Mouse (Mus musculus): ENCODE results near the gene Tmem114. TPM values are rescaled to one million over a fixed set of nuclear protein-coding genes. Genes with fewer than 3 reads are reported as not detected.

The Tmem114 gene
- total RNA-seq (2022), result 1 to 10 TPM in 2 of 4 experiments, under 1 TPM in 2; 0.68 to 1.7 (median 1.1) TPM

DNA sequence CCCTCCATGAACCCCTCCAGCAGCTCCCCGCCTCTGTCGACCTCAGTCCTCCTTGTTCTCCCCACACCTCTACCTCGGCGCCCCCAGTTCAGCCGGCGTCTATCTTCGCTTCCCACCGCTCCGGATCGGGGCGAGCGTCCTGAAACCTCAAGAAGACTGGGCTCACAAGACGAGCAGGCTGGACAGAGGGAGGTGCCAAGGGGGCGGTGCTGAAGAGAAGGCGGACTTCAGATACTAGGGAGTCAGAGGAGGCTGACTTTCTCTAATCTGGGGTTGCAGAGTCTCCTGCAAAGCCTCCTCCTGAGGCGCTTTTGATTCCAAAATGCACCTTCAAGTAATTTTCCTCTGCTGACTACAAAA, at the start of gene Tmem114:
Tmem114 (minus strand) TSS at position 166 of the 360 bp plus-strand sequence.
- no peak for DNase-seq (ENCODE audit: low spot score in 2 of 2)

DNA sequence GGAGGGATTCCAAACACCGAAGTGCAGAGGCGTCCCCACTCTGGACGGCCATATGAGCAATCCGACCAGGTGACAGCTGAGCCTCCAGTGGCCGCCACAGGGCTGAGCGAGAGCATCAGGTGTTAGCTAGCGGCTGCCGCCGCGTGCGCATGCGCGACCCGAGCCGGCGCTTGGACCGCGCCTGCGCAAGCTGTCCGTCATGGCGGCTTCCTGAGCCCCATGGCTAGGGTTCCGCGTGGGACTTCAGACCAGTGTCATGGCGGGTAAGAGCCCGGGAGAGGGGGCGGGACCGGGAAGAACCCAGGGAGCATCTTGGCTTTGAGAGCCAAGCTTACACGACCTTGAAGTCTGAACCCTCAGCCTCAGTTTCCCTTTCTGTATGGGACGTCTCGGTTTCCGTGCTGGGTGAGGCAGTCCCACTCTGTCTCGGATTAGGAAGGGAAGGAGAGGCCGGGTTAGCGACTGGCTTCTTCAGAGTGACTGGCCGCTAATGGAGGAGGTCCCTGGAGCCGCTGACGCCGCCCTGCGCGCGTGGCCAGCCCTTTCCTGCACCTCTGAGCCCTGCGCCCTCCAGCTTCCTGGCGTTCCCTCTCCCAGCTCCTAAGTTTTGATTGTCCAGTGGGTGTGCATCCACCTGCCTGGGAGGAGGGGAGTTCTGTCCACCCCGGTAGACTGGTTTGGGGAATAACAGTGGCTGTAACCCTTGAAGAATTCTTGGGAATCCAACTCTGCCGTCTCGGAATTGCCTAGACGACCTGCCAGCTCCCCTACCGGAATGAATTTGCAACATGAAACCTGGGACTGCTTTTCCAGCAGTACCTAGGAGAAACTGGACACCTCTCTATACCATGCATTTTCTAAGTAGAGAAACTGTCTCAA, 45.9 kb upstream of the Tmem114 start, which contains the start of gene Mettl22:
Mettl22 (plus strand) TSS at position 186 of the 879 bp plus-strand sequence.
- DNase-seq (ENCODE audit: low spot score in 2 of 2), result peak; percentile 84 to 88

DNA sequence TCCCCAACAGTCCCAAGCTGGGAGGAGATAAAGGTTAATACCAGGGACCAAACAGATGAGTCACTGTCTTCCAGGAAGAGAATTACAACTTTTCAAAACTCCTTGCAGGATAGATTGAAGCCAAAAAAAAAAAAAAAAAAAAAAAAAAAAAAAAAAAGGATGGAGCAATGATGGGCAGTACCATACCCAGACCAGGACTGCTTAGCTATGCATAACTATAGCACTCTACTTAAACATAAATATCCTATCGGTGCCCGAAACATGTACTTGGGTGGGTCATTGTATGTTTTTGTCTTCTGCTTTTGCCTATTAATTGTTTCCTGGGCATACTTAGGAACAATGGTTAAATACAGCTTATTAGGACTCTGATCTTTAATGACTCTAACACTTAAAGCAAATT, 45.2 kb upstream of the Tmem114 start:
- no peak for DNase-seq (ENCODE audit: low spot score in 2 of 2)

DNA sequence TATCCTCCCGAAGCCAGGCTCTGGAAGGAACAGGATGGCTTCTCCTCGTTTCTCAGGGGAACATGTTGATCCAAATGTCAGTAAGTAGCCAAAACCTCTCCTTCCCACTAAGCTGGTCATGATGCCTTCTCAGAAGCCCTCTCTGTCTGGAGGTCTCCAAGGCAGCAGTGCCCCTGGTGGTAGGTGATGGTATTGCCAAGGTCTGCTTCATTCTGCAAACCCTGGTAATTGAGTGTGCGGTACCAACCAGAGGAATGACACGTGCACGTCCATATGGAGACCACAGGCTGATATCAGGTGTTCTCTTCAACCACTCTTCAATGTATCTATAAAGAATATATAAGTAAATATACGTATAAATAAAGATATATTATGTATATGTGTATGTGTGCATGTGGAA, 34.2 kb upstream of the Tmem114 start:
- peak in 1 of 2 experiments; percentile 38 for DNase-seq (ENCODE audit: low spot score in 2 of 2)

DNA sequence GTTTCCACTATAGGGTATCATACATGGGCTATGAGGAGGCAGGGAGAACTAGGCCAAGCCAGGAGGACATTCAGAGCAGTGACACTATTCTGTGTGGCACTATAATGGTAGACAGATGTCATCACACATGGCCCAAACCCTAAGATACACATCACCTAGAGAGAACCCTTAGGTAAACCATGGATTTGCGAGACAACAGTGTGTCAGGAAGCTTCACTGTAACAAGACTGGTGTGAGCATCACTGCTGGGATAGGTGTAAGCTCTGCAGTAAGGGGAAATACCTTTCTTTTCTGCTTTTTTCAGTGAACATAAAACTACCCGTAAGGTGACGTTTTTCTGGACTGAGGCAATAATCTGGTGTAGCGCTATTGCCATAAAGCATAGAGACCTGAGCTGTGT, 33.5 kb upstream of the Tmem114 start:
- no peak for DNase-seq (ENCODE audit: low spot score in 2 of 2)

DNA sequence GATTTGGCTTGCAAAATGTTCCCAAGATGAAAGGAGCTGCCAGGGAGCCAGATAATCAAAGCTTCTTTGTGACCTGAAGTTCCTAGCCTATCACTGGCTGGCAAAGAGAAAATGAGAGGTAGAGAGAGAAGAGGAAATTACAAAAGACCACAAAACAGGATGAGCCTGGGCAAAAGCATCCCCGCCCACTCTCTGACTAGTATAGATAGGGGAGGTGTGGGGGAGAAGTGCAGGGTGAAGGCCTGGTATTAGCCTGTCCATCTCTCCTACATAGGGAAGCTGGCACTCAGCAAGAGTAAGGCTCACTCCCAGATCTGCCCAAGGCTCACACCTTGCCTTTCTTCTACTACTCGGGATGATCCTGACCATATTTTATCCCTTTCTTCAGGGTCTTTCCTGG, 30.3 kb upstream of the Tmem114 start:
- no peak for DNase-seq (ENCODE audit: low spot score in 2 of 2)

DNA sequence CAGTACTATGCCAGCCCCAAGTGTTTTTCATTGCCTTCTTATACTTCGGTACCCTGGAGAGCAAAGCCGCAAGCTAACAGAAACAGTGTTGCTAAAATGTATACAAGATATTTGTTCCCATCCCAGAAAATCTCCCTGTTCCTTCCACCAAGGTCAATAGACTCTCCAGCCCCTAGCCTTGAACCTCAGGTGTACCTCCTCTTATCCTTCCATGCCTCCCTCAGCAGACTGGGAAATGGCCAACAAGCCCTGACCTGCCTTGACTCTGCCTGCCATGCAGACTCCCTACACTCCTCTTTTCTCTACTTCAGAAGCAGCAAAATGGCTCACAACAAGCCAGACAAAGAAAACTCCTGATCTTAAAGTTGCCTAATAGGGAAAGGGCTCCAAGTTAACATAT, 28.4 kb upstream of the Tmem114 start:
- DNase-seq (ENCODE audit: low spot score in 2 of 2), result no peak

DNA sequence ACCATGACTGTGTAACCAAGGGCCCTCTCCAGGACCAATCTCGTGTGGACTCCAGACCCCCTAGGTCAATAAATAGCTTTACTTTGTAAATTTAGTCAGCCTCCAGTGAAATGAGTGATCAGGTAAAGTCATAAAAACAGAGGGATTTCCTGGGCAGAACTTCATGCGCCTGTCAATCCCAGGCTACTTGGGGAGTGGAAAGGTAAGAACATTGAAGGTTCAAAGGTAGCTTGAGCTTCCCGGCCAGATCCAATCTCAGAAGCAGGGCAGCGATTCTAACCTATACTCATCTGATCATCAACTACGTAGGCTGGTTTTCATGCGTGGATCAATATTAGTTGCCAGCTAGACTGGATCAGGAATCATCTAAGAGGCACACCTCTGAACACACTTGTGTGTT, 21.3 kb upstream of the Tmem114 start:
- DNase-seq (ENCODE audit: low spot score in 2 of 2), result no peak

DNA sequence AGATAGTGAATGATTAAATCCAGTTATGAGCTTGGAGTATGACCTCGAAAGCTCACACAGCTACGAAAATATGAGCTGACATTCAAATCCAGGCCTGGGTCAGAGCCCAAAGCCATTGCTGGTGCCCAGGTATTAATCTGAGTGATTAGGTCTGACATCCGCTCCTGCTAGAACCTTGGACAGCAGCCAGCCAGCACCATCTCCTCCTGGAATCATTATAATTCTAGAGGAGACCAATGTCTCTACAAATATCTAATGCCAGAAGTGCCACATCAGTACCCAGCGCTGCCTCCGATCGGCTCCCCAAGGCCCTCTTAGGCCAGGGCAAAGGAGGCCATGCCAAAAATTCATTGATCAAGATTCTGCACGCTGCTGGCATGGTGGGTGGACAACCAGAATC, 20.0 kb upstream of the Tmem114 start:
- no peak for DNase-seq (ENCODE audit: low spot score in 2 of 2)

DNA sequence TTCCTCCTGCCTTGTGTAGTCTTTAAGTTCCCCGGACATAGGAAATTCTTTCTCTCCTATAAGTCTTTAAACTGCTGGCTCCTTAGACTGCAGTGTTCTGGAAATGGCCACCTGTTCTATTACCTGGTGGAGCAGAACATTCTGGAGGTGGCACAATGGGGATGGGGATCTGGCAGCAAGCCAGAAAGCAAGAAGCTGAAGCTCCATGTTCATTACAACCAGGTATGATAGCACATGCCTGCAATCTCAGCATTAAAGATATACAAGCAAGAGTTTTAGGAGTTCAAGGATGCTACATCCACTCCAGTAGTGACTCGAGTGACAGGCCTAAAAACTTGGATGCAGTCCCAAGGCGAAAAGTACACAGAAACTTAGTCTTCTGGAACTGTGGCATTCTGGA, 7.7 kb upstream of the Tmem114 start:
- no peak for DNase-seq (ENCODE audit: low spot score in 2 of 2)

DNA sequence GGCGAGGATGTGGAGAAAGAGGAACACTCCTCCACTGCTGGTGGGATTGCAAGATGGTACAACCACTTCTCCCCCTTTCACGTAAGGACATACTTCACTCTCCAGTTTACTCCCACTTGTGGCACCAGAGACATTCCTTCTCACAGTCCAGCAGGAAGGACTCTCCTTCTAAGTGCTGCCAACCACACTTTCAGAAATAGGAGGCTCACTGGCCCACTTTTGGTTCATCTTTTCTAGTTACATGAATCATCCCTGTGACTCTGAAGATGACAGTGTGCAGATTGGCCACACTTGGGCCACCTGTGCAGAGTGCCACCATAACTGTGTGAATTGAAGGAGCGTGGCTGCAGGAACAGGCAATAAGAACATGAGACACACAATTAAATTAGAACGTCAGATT, 4.6 kb upstream of the Tmem114 start:
- no peak for DNase-seq (ENCODE audit: low spot score in 2 of 2)

DNA sequence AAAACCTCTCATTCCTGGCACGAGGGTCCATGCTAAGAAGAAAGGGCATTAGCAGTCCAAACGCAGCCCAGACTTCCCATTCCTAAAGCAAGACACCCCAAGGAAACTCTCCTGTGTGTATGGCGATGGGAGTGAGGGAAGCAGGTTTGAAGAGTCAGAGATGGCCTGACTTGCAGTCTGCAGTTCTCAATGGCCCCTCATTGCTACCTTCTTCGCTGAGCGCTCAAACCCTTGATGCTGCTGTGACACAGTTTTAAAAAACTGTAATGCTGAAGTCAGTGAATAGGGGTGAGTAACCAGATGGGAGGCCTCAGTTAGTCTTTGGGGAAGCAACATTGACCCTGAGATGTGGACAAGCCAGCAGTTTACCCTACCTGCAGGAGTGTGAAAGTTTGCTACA, 800 bp upstream of the Tmem114 start:
- DNase-seq (ENCODE audit: low spot score in 2 of 2), result no peak

DNA sequence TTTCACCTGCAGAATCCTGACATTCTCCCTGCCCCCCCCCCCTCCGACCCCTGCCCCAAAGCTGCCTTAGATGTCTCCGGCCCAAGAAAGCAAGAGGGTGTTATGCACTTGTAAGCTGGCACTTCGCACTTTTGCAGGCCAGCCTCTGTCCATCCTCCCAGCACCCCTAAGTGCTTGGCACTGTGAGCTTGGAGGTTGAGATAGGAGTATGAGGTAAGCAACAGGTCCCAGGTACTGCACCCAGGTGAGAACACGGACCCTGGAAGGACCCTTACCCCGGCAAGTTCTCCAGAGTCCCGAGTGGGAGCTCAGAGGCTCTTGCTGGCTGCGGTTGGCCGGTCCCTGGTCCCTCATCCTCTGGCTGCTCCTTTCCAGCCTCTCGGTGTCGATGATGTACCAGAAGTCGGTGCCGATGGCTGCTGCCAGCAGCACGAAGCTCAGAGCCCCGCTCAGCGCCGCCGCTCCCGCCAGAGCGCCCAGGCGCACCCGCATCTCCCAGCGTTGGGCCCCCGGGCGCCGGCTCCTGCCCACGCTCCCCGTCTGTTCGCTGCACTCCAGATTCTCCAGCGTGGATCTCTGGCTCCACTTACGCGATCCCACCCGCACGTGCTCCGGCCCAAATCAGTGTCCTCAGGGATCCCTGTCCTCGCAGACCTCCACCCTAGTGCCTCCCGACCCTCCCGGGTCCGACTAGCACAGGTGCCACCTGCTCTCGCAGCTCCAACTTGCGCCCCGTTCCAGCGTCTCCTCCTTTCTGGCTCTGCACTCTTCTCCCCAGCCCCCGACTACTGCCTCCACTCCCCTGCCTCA, 570 bp downstream of the Tmem114 start:
- DNase-seq (ENCODE audit: low spot score in 2 of 2), result peak; percentile 29 to 40

DNA sequence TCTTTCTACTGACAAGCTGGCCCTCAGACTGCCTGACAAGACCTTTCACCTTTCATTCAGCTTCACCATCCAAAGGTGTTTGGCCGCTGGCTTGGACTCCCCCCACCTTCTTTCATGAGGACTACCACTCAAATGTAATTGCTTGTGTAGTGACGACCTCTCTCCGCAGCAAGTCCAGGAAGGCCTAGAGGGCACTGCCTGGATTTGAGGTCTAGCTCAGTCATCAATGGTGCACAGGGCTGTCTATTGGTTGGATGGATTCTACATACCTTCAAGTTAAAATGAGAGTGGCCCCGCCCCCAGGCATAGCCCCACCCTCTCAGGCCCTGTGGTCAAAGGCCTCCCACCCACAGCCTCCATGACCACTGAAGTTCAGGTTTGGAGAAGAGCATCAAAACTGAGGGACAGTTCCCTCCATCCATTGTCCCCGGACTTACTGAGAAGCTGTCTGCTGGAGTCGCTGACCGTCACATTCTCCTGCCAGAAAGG, 1.3 kb downstream of the Tmem114 start:
- DNase-seq (ENCODE audit: low spot score in 2 of 2), result no peak

DNA sequence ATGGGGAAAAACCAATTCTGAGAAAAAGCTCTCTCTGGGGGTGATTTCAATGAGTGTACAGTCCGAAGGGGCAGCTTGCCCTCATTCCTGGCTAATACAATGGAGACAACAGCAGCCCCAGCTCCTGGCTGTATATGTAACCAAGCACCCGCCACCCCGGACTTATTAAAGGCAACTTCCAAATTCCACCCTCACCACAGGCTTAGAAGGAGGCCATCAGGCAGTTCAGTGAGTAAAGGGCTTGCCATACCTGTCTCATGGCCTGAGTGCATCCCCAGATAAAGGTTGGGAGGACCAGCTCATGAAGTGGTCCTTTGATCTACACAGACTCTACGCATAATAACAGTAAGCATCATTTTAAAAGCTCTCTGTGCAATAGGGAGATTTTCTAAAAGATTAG, 4.1 kb downstream of the Tmem114 start:
- no peak for DNase-seq (ENCODE audit: low spot score in 2 of 2)

DNA sequence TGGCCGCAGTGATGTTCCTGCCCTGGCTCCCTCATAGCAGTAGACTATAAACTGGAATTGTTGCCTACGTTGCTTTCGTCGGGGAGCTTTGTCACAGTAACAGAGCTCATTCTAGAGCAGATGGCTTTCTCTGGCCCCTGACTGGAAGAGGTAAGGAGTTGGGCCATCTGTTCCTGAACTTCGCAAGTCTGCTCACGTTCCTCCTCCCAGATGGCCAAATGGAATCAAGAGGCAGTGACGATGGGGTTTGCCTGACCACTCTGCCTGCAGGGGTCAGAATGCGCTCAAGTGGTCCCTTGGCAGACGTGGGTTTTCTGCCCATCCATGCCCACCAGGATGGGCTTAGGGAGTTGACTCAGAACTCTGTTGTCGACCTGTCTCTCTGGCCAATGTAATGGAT, 4.6 kb downstream of the Tmem114 start:
- no peak for DNase-seq (ENCODE audit: low spot score in 2 of 2)

DNA sequence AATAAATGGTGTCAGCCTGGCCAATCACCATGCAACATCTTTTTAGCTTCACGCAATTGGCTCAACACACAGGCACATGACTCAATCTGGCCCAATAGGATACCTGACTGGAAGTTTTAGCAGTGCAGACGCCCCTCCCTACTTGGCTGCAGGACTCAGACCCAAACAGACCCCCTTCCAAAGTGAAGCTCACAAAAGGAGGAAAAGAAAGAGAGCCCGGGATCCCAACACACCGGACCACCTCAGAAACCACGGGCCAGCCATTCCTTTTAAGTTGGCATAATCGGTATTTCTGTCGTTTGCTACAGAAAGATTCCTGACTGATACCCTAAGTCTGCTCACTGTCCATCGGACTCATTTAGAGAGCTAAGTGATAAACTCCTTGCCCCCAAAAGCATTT, 5.3 kb downstream of the Tmem114 start:
- DNase-seq (ENCODE audit: low spot score in 2 of 2), result no peak

DNA sequence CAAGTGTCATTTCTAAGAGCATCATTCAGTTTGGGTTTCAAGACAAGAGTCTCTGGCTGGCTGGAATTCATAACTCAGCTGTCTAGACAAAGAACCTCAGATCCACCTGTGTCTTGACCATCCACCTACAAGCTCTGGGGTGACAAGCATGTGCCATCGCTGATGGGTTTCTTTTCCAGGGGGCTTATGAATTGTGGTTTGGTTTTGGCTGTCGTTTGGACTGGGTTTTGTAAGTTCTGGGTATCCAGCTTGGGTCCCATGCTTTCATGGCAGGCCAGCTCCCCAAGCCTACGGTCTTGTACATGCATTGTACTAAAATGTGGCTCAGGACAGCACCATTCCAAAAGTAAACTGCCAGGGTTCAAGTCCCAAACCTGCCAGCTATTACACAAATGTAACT, 6.8 kb downstream of the Tmem114 start:
- no peak for DNase-seq (ENCODE audit: low spot score in 2 of 2)

DNA sequence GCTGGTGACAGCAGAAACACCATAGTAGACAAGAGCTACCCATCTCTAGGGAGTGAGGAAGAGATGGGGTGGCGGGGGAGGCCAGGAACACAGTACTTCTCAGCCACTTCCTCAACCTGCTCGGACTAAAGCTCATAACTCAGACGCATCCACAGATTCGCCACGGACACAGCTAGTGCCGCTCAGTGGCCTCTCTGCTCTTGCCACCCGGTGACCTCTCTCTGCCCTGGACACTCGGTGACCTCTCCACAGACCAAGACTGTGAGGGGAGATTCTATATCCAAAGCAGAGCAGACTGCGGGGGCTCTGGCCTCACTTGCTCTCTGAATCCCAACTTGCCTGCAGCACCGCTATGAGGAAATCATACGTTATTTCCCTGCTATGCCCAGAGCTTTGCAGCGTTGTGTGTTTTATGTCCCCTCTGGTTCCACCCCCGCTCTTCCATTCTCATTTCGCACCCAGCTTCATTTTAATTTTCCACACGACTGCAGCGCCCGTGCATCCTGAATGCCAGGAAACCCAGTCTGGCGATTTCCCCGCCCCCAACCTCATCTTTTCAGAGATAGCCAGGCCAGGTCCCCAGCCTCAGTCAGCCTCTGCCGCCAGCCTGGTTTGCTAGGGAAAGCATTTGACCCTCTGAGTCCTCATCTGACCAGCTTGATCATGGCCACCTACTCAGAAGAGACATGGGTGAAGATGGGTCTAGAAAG, 7.8 kb downstream of the Tmem114 start:
- DNase-seq (ENCODE audit: low spot score in 2 of 2), result no peak

DNA sequence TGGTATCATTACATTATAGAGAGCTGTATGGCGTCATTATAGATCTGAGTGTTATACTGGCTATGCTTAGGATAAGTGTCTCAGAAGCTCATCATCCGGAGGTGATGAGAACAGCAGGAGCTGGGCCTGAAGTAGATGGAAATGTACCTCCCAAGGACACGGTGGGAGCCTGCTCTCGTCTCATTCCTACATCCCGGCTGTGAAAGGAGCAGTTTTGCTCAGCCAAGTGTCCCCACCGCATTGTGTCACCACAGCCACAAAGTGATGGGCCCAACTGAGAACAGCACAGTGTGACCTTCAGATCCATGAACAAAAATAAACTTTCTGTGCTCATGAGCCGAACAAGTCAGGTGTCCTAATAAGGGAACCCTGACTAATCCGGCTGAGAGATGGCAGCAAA, 8.9 kb downstream of the Tmem114 start:
- no peak for DNase-seq (ENCODE audit: low spot score in 2 of 2)

DNA sequence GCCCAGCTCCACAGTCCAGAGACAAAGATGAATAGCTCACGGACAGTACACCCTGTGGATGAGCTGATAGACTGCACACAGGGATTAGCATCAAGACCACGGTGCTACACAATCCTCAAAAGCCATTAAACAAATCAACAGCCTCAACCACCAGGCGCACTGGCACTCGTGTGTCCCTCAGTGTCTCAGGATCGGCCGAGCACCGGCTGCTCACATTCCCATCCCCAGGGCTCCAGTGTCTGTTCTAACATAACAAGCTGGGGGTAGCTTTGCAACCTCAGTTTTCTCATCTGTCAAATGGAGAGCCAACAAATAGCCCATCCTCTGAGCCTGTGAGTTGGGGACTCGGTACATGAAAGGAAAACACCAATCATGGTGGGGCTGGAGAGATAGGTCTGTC, 11.5 kb downstream of the Tmem114 start:
- DNase-seq (ENCODE audit: low spot score in 2 of 2), result no peak

DNA sequence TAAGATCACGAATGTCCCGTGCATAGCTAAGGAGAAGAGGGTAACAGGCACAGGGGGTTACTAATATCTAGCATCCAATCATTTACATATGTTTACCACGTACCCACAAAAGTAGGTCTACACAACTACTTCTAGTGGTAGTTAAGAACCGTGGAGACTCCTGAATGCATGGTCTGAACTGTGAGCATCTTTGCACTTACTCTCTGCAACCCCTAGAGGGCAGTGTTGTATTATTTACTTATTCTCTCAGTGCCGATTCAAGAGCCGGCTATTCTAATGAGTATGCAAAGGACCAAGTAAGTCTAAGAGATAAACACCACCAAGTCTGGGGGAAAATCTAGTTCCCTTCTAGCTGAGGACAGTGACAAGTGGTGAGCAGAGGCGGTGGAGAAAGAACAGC, 12.7 kb downstream of the Tmem114 start:
- no peak for DNase-seq (ENCODE audit: low spot score in 2 of 2)

All from left cerebral cortex, adult 8-10 months (tissue).